Mouse (Mus musculus): ENCODE data around the gene Arhgap24. TPM values are rescaled to one million over a fixed set of nuclear protein-coding genes. Genes with fewer than 3 reads are reported as not detected.

The Arhgap24 gene
- polyA plus RNA-seq, 1 experiment, result not detected

DNA sequence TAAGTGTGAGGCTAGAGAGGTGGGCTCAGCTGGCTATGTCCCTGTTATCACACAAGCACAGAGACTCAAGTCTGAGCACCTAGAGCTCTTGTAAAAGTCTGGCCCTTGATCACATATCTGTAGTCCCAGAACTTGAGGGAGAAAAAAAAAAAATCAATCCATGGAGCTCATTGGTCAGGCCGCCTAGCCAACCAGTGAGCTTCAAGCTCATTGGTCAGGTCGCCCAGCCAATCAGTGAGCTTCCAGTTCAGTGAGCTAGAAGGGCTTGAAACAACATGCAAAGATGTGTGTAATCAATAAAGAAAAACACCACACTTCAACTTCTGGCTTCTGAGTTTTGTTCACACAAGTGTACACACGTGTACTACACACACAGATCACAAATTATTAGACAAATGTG is 242.4 kb downstream of the Arhgap24 start:
- TF ChIP-seq GATA1 (IDR thresholded peaks at IDR 0.05; ENCODE audit: low read length) (no peak), TAL1 (IDR thresholded peaks at IDR 0.05; ENCODE audit: low read length) (no peak)
- Histone ChIP-seq H3K27me3 (ENCODE audit: control insufficient read depth) (no peaks in the 10 kb centered on the region), H3K9me3 (ENCODE audit: control insufficient read depth, low read length) (peaks cover 7% of the 10 kb centered on the region; the same call in 1 of the 2 replicates), H3K4me3 (replicated peaks) (no peak overlapping the region), H3K36me3 (ENCODE audit: control insufficient read depth) (no peaks in the 10 kb centered on the region), H3K4me1 (ENCODE audit: control insufficient read depth) (no peaks in the 10 kb centered on the region)

DNA sequence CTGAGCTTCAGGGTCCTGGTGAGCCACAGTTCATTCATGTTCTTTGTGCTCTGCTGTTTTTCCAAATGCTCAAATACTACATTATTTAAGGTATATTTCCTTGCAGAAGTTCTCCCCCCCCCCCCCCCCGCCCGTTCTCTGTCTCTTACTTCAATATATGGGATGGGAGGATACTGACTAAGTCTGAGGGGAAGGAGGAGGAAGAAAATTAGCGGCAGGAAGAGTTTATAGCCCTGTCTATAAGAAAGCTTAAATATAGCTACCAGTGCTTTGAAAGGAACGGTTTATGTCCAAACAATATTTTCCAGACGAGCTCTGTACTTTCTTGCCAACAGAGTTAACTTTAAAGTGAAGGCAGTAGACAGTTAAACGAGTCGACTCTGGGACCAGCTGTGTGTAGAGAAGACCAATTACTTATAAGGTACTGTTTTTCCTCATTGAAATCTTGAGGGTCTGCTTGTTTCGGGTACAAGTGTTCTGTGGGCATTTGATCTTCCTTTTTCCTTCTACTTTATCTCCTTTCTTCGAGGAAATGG is 243.7 kb downstream of the Arhgap24 start:
- no peaks in the 10 kb centered on the region for H3K27me3 ChIP-seq (ENCODE audit: control insufficient read depth)
- no peak for TF ChIP-seq GATA1 (IDR thresholded peaks at IDR 0.05; ENCODE audit: low read length)
- no peaks in the 10 kb centered on the region for H3K4me1 ChIP-seq (ENCODE audit: control insufficient read depth)
- no peaks in the 10 kb centered on the region for H3K36me3 ChIP-seq (ENCODE audit: control insufficient read depth)
- no peak overlapping the region for H3K4me3 ChIP-seq (replicated peaks)
- H3K9me3 ChIP-seq (ENCODE audit: control insufficient read depth, low read length), result peaks cover 7% of the 10 kb centered on the region; the same call in 1 of the 2 replicates

DNA sequence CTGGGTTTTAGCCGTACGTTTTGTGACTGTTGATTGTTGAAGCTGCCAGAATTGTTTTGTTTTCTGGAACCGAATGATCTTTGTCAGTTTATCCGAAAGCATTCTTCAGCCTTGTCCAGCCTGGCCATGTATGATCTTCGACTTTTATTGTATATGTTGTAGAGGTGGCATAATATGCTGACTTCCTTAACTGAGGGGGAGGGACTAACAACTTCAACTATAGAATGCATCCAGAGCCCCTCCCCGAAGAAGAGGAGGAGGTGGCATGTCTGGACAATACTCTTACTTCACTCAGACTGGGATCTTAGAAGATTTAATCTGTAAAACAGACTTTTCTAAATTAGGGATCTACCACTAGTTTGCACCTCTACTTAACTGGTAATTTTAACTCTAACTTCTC is 244.2 kb downstream of the Arhgap24 start:
- TF ChIP-seq TAL1 (IDR thresholded peaks at IDR 0.05; ENCODE audit: low read length) (no peak), GATA1 (IDR thresholded peaks at IDR 0.05; ENCODE audit: low read length) (no peak)
- no peaks in the 10 kb centered on the region for H3K4me1 ChIP-seq (ENCODE audit: control insufficient read depth)
- no peaks in the 10 kb centered on the region for H3K27me3 ChIP-seq (ENCODE audit: control insufficient read depth)
- peaks cover 7% of the 10 kb centered on the region; the same call in 1 of the 2 replicates for H3K9me3 ChIP-seq (ENCODE audit: control insufficient read depth, low read length)
- H3K36me3 ChIP-seq (ENCODE audit: control insufficient read depth), result no peaks in the 10 kb centered on the region
- no peak overlapping the region for H3K4me3 ChIP-seq (replicated peaks)

DNA sequence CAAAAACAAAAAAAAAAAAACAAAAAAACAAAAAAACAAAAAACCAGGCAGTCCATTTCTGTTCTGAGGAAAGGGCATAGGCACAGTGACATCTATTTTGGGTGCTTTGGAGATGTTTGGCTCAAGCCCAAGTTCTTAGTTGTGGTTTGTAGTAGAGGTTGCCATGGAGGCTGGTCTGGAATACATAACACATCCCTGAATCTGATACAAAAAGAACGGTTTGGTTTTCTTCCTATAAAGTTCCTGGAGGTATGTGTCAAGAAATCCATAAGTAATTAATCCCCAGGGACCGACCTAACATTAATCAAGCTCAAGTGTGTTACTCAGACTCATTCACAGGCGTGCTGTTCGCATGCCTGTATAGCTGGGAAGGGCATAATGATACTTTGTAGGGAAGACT is 245.8 kb downstream of the Arhgap24 start:
- H3K9me3 ChIP-seq (ENCODE audit: control insufficient read depth, low read length), result peaks cover 5% of the 10 kb centered on the region; the same call in 1 of the 2 replicates
- H3K27me3 ChIP-seq (ENCODE audit: control insufficient read depth), result no peaks in the 10 kb centered on the region
- H3K4me1 ChIP-seq (ENCODE audit: control insufficient read depth), result no peaks in the 10 kb centered on the region
- no peaks in the 10 kb centered on the region for H3K36me3 ChIP-seq (ENCODE audit: control insufficient read depth)
- H3K4me3 ChIP-seq (replicated peaks), result no peak overlapping the region
- TF ChIP-seq TAL1 (IDR thresholded peaks at IDR 0.05; ENCODE audit: low read length), result no peak
- no peak for TF ChIP-seq GATA1 (IDR thresholded peaks at IDR 0.05; ENCODE audit: low read length)

DNA sequence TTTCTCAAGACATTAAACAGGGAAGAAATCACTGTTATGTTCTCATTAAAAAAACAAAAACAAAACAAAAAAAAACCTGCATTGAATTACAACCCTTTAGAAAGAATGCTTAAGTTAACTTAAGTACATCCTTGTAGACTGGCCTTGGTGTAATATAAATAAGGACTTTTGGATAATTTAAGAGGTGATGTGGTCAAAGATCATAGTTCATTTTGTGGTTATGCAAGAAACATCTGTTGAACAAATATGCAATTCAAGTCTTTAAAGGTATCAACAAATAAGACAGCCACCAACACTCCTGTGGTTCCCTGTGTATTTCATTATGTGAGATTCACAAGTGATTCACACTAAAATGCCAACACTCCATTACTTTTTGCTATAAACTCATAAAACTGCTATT is 247.3 kb downstream of the Arhgap24 start:
- TF ChIP-seq GATA1 (IDR thresholded peaks at IDR 0.05; ENCODE audit: low read length), result no peak
- TF ChIP-seq TAL1 (IDR thresholded peaks at IDR 0.05; ENCODE audit: low read length), result no peak
- Histone ChIP-seq H3K9me3 (ENCODE audit: control insufficient read depth, low read length) (peaks cover 3% of the 10 kb centered on the region; the same call in 1 of the 2 replicates), H3K36me3 (ENCODE audit: control insufficient read depth) (no peaks in the 10 kb centered on the region), H3K27me3 (ENCODE audit: control insufficient read depth) (no peaks in the 10 kb centered on the region), H3K4me3 (replicated peaks) (no peak overlapping the region), H3K4me1 (ENCODE audit: control insufficient read depth) (no peaks in the 10 kb centered on the region)

DNA sequence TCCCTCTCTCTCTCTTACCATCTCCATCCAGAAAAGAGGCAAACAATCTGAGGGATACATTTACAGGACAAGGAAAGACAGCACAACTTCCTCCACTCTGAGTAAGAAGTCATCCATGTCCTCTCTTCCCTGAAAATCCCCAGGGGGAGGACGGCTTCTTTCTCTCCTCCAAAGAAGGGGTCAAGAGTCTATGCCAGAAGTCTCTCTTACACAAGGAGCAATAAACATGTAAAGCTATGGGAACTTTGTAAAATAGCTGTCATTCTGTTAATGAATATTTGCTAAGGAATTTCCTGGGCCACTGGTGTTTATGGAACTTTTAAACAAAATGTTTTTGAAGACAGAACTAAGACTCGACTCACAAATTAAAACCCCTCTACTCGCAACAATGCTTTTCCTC is 248.3 kb downstream of the Arhgap24 start:
- Histone ChIP-seq H3K9me3 (ENCODE audit: control insufficient read depth, low read length) (no peaks in the 10 kb centered on the region), H3K27me3 (ENCODE audit: control insufficient read depth) (no peaks in the 10 kb centered on the region), H3K4me1 (ENCODE audit: control insufficient read depth) (no peaks in the 10 kb centered on the region), H3K36me3 (ENCODE audit: control insufficient read depth) (no peaks in the 10 kb centered on the region), H3K4me3 (replicated peaks) (no peak overlapping the region)
- TF ChIP-seq TAL1 (IDR thresholded peaks at IDR 0.05; ENCODE audit: low read length) (no peak), GATA1 (IDR thresholded peaks at IDR 0.05; ENCODE audit: low read length) (no peak)

DNA sequence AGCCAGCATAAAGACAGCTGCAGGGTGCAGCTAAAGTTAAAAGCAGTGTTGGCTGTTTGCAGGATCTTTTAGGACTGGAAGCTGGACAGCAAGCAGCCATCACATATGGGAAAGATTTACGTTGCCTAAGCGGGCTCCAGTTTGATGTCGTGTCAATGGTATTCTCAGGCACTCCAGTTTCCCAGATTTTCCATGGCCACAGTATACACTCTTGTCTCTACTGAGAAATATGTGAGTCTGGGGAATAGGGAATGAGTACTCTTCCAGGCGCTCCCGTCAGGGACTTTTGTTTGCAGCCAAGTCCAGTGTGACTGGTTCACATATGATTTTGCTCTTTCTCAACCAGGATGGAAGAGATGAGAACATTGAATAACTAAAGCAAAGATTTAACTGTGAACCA is 254.9 kb downstream of the Arhgap24 start:
- Histone ChIP-seq H3K36me3 (ENCODE audit: control insufficient read depth) (no peaks in the 10 kb centered on the region), H3K4me3 (replicated peaks) (no peak overlapping the region), H3K4me1 (ENCODE audit: control insufficient read depth) (no peaks in the 10 kb centered on the region), H3K9me3 (ENCODE audit: control insufficient read depth, low read length) (peaks cover 7% of the 10 kb centered on the region; the same call in 1 of the 2 replicates), H3K27me3 (ENCODE audit: control insufficient read depth) (no peaks in the 10 kb centered on the region)
- TF ChIP-seq GATA1 (IDR thresholded peaks at IDR 0.05; ENCODE audit: low read length), result no peak
- no peak for TF ChIP-seq TAL1 (IDR thresholded peaks at IDR 0.05; ENCODE audit: low read length)

DNA sequence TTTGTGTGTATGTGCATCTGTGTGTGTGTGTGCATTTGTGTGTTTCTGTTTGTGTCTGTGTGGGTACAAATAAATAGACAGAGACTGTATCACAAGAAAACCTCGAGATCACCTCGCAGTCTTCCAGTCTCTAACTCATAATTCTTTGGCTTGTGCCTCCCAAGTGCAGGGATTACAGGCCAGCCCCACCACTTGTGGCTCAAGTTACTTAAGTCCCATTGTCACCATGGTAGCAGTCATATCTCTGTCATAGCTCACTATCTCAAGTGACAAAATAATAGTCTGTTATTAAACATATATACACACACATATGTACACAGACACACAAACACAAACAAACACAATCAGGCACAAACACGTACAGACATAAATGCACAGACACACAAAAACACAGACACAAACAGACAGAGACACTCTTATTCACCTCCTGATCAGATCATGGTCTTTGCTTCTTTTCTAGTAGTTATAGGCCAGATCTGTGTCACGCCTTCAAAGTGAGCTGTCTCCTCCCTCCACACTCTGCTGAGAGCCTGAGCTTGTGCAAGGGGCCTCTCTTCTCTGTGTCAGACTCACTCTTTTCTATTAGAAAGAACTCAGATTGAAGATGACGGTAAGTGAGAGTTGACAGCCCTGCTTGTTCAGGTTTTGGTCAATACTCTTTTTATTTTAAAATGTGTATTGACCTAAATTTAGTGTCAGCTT is 261.5 kb downstream of the Arhgap24 start:
- TF ChIP-seq TAL1 (IDR thresholded peaks at IDR 0.05; ENCODE audit: low read length), result no peak
- TF ChIP-seq GATA1 (IDR thresholded peaks at IDR 0.05; ENCODE audit: low read length), result no peak
- H3K27me3 ChIP-seq (ENCODE audit: control insufficient read depth), result no peaks in the 10 kb centered on the region

DNA sequence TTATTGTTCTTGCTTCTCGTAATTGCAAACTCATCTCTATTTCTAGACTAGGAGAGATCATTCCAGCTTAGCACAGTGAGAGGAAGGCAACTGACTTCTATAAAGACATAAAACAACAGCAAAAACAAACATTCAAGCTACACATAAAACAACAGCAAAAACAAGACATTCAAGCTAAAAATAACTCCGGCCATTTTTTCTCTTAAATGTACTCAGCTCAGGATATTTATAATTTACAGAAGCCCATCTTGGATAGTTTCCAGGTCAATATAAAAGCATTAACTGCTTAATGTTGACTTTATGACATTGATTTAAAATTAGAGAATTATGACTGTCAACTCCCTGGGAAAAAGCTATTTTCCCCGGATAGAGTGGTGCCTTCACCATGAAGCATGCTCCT is 262.2 kb downstream of the Arhgap24 start:
- TF ChIP-seq GATA1 (IDR thresholded peaks at IDR 0.05; ENCODE audit: low read length) (no peak), TAL1 (IDR thresholded peaks at IDR 0.05; ENCODE audit: low read length) (no peak)
- Histone ChIP-seq H3K36me3 (ENCODE audit: control insufficient read depth) (no peaks in the 10 kb centered on the region), H3K4me1 (ENCODE audit: control insufficient read depth) (no peaks in the 10 kb centered on the region), H3K9me3 (ENCODE audit: control insufficient read depth, low read length) (peaks cover 2% of the 10 kb centered on the region; the same call in 1 of the 2 replicates), H3K4me3 (replicated peaks) (no peak overlapping the region), H3K27me3 (ENCODE audit: control insufficient read depth) (no peaks in the 10 kb centered on the region)

More for the DNA sequence above, 261.5 kb downstream of the Arhgap24 start:
- peaks cover 2% of the 10 kb centered on the region; the same call in 1 of the 2 replicates for H3K9me3 ChIP-seq (ENCODE audit: control insufficient read depth, low read length)
- H3K4me1 ChIP-seq (ENCODE audit: control insufficient read depth), result no peaks in the 10 kb centered on the region
- no peak overlapping the region for H3K4me3 ChIP-seq (replicated peaks)
- H3K36me3 ChIP-seq (ENCODE audit: control insufficient read depth), result no peaks in the 10 kb centered on the region

Measured in erythroblast, embryonic 14.5 days (primary cell).